Mouse (Mus musculus) intestine, embryonic 14.5 days (tissue): ENCODE results near the gene Ankrd52. TPM values are rescaled to one million over a fixed set of nuclear protein-coding genes. Genes with fewer than 3 reads are reported as not detected.

Experiments used
- ATAC-seq: fragments of 200-750 bp; cut with Nextera tagmentation; replicated peaks from 2 replicates; pipeline ENCODE4 v1.8.0; 2017; ENCODE audit warnings: low read depth, moderate number of reproducible peaks, moderate TSS enrichment, moderate library complexity; ENCODE audit not compliant: low FRiP score, low TSS enrichment
- DNase-seq: peaks from one replicate; pipeline ENCODE4 v3.0.0-alpha.2; 2018; ENCODE audit warnings: low spot score
- H3K27ac ChIP-seq: fragments of 300-500 bp; sonication (generic); 2 replicates; pipeline ENCODE4 v1.5.1; 2014; ENCODE audit warnings: low read depth, mild to moderate bottlenecking, control low read depth
- H3K27me3 ChIP-seq: fragments of 300-500 bp; sonication (generic); replicated peaks from 2 replicates; pipeline ENCODE4 v1.6.1; 2014; ENCODE audit warnings: low read length, control low read depth; ENCODE audit not compliant: control insufficient read depth, insufficient read depth
- H3K36me3 ChIP-seq: fragments of 300-500 bp; sonication (generic); 2 replicates; pipeline ENCODE4 v1.6.1; 2014; ENCODE audit warnings: low read length, control low read depth; ENCODE audit not compliant: control insufficient read depth, insufficient read depth
- H3K4me1 ChIP-seq: fragments of 300-500 bp; sonication (generic); replicated peaks from 2 replicates; pipeline ENCODE4 v1.6.1; 2014; ENCODE audit warnings: low read length, control low read depth, mixed read lengths; ENCODE audit not compliant: control insufficient read depth, insufficient read depth
- H3K4me2 ChIP-seq: fragments of 300-500 bp; sonication (generic); 2 replicates; pipeline ENCODE4 v1.6.1; 2014; ENCODE audit warnings: low read length
- H3K4me3 ChIP-seq: fragments of 300-500 bp; sonication (generic); 2 replicates; pipeline ENCODE4 v1.5.1; 2014; ENCODE audit warnings: low read depth, low read length, control low read depth, mixed read lengths
- H3K9ac ChIP-seq: fragments of 300-500 bp; sonication (generic); 2 replicates; pipeline ENCODE4 v1.6.1; 2014; ENCODE audit warnings: mild to moderate bottlenecking, low read length
- H3K9me3 ChIP-seq: fragments of 300-500 bp; sonication (generic); 2 replicates; pipeline ENCODE4 v1.6.1; 2016; ENCODE audit warnings: low read length, control low read depth; ENCODE audit not compliant: control insufficient read depth
- WGBS: fragments of 180-500 bp; shearing (Covaris S2); extraction: QIAGEN DNeasy Blood & Tissue Kit; methylation state at CpG from one replicate; pipeline ENCODE4 v1.1.7; 2014; 5-methylcytosine and 5-hydroxymethylcytosine counted together
- polyA plus RNA-seq: library from polyadenylated mRNA; unstranded; fragments of >200 nt; fragmentation: Nextera tagmentation; extraction: Ambion mirVana; gene quantifications from 2 replicates; pipeline ENCODE4 v1.2.1, GENCODE M21; 2014

Gene Ankrd52
- polyA plus RNA-seq, 1 experiment from 2014 or later, result 12.1 TPM

DNA sequence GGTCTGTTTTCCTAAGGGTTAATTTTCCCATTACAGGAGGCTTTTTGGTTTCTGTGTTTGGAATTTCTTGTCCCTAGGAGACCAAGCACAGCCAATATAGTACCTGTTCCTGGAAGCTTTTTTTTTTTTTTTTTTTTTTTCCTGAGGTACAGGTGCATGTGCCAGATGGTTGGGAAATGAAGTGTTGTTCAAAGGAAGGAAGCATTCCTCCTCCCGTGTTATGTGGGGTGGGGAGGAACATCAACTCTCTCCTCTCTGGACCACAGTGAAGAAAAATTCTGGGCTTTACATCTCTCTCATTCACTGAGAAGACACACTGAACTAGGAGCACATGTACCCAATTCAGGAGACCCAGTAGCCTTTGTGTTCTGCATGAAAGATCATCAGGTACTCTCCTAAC, 36.2 kb downstream of the Ankrd52 start:
- ATAC-seq, result no peak
- peak overlapping the region; percentile 97 for H3K4me2 ChIP-seq
- H3K36me3 ChIP-seq, result peaks cover 42% of the 10 kb centered on the region
- no peaks in the 10 kb centered on the region for H3K27me3 ChIP-seq
- no peak overlapping the region for H3K27ac ChIP-seq
- peaks cover 28% of the 10 kb centered on the region for H3K4me1 ChIP-seq
- no peak for DNase-seq
- no peak overlapping the region for H3K9ac ChIP-seq
- H3K9me3 ChIP-seq, result no peaks in the 10 kb centered on the region
- H3K4me3 ChIP-seq, result peak overlapping the region; percentile 91; the same call in 1 of the 2 replicates
- WGBS, result 65% methylated on average over 1 of the region's 1 CpGs

DNA sequence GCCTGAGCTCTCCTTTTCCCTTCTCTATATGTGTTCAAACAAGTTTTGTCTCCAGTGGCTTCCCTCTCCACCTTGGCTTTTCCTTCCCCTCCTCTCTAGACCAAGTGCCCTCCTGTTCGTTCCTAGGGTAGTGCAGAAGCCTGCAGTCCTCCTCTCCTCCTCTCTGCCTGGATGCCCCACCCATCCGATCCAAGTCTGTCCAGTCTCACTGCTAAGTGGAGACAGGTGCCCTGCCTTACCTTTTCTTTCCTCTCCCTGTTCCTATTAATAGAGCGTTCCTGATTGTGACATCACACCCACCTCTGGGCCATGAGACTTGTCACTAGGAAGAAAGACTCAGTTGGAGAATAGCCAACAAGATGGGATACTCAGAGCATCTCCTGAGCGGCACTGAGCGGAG, 37.9 kb downstream of the Ankrd52 start:
- H3K9me3 ChIP-seq, result no peaks in the 10 kb centered on the region
- no peak overlapping the region for H3K4me3 ChIP-seq
- ATAC-seq (no peak), DNase-seq (no peak)
- 83% methylated on average over 5 of the region's 5 CpGs for WGBS
- no peak overlapping the region for H3K4me2 ChIP-seq
- H3K36me3 ChIP-seq, result peaks cover 58% of the 10 kb centered on the region
- no peak overlapping the region for H3K27ac ChIP-seq
- no peaks in the 10 kb centered on the region for H3K27me3 ChIP-seq
- peaks cover 23% of the 10 kb centered on the region for H3K4me1 ChIP-seq
- H3K9ac ChIP-seq, result no peak overlapping the region

GRCm38 (mm10) chr10:128422426-128422825, 45.5 kb downstream of the Ankrd52 start:
- Histone ChIP-seq H3K27me3 (no peaks in the 10 kb centered on the region), H3K9ac (no peak overlapping the region), H3K27ac (no peak overlapping the region), H3K36me3 (peaks cover 74% of the 10 kb centered on the region), H3K4me1 (no peaks in the 10 kb centered on the region), H3K4me2 (no peak overlapping the region), H3K9me3 (no peaks in the 10 kb centered on the region), H3K4me3 (no peak overlapping the region)
- DNase-seq (no peak), ATAC-seq (no peak)
- WGBS, result 69% methylated on average over 5 of the region's 5 CpGs

DNA sequence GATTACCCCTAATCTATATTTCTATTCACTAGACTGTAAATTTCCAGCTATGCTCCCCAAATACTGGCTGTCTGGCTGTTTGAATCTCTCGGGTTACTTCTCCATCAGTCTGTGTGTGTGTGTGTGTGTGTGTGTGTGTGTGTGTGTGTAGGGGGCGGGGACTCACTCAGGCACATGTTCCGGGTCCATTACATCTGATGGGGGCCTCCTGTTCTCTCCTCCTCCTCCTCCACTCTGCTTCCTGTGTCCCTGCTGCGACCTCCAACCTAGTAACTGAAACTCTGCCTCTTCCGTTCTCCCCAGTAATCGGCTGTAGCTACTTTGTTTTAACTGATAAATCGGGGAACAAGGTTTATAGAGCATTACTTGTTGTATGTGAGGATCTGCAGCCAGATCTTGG, 47.7 kb downstream of the Ankrd52 start:
- H3K4me2 ChIP-seq, result no peak overlapping the region
- H3K4me3 ChIP-seq, result no peak overlapping the region
- H3K4me1 ChIP-seq, result no peaks in the 10 kb centered on the region
- no peak overlapping the region for H3K9ac ChIP-seq
- H3K36me3 ChIP-seq, result peaks cover 72% of the 10 kb centered on the region
- ATAC-seq (no peak), DNase-seq (no peak)
- no peaks in the 10 kb centered on the region for H3K9me3 ChIP-seq
- H3K27ac ChIP-seq, result peak overlapping the region; percentile 27; the same call in 1 of the 2 replicates
- WGBS, result 25% methylated on average over 7 of the region's 7 CpGs
- H3K27me3 ChIP-seq, result no peaks in the 10 kb centered on the region

DNA sequence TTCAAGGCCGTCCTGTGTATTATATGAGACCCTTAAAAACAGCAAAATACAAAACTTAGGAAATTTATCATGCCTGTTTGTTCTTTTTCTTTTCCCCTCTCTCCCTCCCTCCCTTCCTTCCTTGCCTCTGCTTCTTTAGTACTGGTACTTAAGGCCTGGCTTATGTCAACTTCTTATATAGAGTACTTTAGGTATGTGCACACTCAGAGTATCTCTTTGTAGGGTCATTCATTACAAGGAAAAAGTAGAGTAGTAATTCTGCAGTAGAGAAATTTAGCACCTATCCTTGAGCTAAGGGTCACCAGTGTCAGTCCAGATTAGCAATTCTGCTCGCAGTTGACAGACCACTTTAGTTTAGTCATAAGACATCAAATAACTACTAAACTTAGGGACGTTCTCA, 48.3 kb downstream of the Ankrd52 start:
- Histone ChIP-seq H3K4me1 (no peaks in the 10 kb centered on the region), H3K27ac (peak overlapping the region; percentile 27; the same call in 1 of the 2 replicates), H3K9me3 (no peaks in the 10 kb centered on the region), H3K4me3 (no peak overlapping the region), H3K36me3 (peaks cover 76% of the 10 kb centered on the region), H3K27me3 (no peaks in the 10 kb centered on the region), H3K9ac (no peak overlapping the region), H3K4me2 (no peak overlapping the region)
- WGBS, result 79% methylated on average over 3 of the region's 3 CpGs
- ATAC-seq, result no peak
- DNase-seq, result no peak

- no peaks in the 10 kb centered on the region for H3K27me3 ChIP-seq
- no peaks in the 10 kb centered on the region for H3K9me3 ChIP-seq
- H3K4me1 ChIP-seq, result no peaks in the 10 kb centered on the region
- WGBS, result 90% methylated on average over 5 of the region's 5 CpGs
- no peak for ATAC-seq
- peaks cover 62% of the 10 kb centered on the region for H3K36me3 ChIP-seq
- no peak for DNase-seq
- no peak overlapping the region for H3K9ac ChIP-seq
- H3K27ac ChIP-seq, result no peak overlapping the region
- no peak overlapping the region for H3K4me2 ChIP-seq
- no peak overlapping the region for H3K4me3 ChIP-seq
Measured at GRCm38 (mm10) chr10:128429052-128429451, 52.1 kb downstream of the Ankrd52 start.

- Histone ChIP-seq H3K27ac (no peak overlapping the region), H3K9ac (no peak overlapping the region), H3K36me3 (peaks cover 66% of the 10 kb centered on the region), H3K4me1 (no peaks in the 10 kb centered on the region), H3K27me3 (no peaks in the 10 kb centered on the region), H3K9me3 (no peaks in the 10 kb centered on the region), H3K4me2 (no peak overlapping the region), H3K4me3 (no peak overlapping the region)
- no peak for ATAC-seq
- DNase-seq, result no peak
- WGBS, result 82% methylated on average over 4 of the region's 4 CpGs
Measured at GRCm38 (mm10) chr10:128429454-128429853, 52.5 kb downstream of the Ankrd52 start.

DNA sequence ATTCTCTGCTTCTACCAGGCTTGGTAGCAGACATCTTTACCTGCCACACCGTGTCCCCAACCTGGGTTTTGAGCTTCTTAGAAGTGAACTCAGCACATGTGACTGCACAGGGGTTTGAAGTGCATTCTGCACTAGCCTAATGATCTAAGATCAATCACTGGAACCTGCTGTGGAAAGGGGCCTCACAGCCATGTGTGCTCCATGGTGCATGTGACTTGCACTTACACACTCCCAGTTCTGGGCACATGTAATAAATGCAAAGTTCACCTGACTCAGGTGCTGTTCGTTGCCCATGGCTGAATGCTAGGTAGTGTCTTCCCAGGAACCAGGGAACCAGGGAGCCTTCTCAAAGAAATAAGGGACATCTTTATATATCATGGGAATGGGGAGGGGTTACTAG, 56.5 kb downstream of the Ankrd52 start:
- DNase-seq, result no peak
- WGBS, result 90% methylated on average over 2 of the region's 2 CpGs
- H3K9ac ChIP-seq, result no peak overlapping the region
- no peak for ATAC-seq
- no peak overlapping the region for H3K4me2 ChIP-seq
- no peaks in the 10 kb centered on the region for H3K9me3 ChIP-seq
- no peaks in the 10 kb centered on the region for H3K4me1 ChIP-seq
- no peaks in the 10 kb centered on the region for H3K27me3 ChIP-seq
- H3K27ac ChIP-seq, result no peak overlapping the region
- peaks cover 82% of the 10 kb centered on the region for H3K36me3 ChIP-seq
- no peak overlapping the region for H3K4me3 ChIP-seq

DNA sequence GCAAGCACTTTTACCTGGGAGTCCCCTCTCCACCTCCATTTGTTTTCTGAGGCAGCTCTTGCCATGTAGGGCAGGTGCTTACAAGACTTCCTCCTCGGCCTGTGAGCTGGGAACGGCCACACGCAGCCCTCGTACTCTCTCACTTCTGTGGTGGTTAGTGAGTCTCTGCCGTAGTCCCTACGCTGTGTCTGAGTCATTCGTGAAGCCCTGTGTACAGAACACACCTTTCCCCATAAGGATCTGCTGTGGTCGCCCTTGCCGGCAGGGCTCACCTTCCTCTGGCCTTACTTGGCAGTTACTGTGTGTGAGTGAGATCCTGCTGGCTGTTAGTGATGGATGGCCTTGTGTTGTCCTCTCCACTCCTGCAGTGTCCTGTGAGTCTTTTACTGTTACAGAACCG, 57.8 kb downstream of the Ankrd52 start:
- H3K4me3 ChIP-seq, result no peak overlapping the region
- H3K27me3 ChIP-seq, result no peaks in the 10 kb centered on the region
- H3K36me3 ChIP-seq, result peaks cover 82% of the 10 kb centered on the region
- H3K4me2 ChIP-seq, result no peak overlapping the region
- ATAC-seq (no peak), DNase-seq (no peak)
- H3K9me3 ChIP-seq, result no peaks in the 10 kb centered on the region
- WGBS, result 86% methylated on average over 10 of the region's 10 CpGs
- no peaks in the 10 kb centered on the region for H3K4me1 ChIP-seq
- H3K27ac ChIP-seq, result no peak overlapping the region
- no peak overlapping the region for H3K9ac ChIP-seq
